Mouse (Mus musculus) erythroblast, adult 5-6 weeks (primary cell): ENCODE data around the gene Copa. TPM values are rescaled to one million over a fixed set of nuclear protein-coding genes. Genes with fewer than 3 reads are reported as not detected.

Experiments used
- ATAC-seq: replicated peaks from 2 replicates; pipeline ENCODE4 v1.8.0; 2016; ENCODE audit warnings: moderate number of reproducible peaks, mild to moderate bottlenecking, moderate TSS enrichment, inconsistent platforms; ENCODE audit not compliant: poor library complexity, low FRiP score, severe bottlenecking
- total RNA-seq, 2 experiments: library from RNA; stranded (forward) in 1 of 2; stranded (reverse) in 1 of 2; fragments of 150-400 nt in 1 of 2; fragments of 200-764, 138-1000 nt in 1 of 2; gene quantifications; 2 replicates each; pipeline versions ENCODE4 v1.2.3 to v1.2.4; 2015 to 2017; ENCODE audit warnings: low replicate concordance in 2 of 2

Copa gene
- total RNA-seq, 2 experiments from 2014 or later, result 43.5 to 67.1 TPM

- ATAC-seq, result no peak
Measured at GRCm38 (mm10) chr1:172077981-172078380, 4.3 kb upstream of the Copa start.

- peak; percentile 76 for ATAC-seq
Measured at GRCm38 (mm10) chr1:172082899-172083445, 643 bp downstream of the Copa start.

- ATAC-seq, result no peak
Measured at GRCm38 (mm10) chr1:172093522-172093921, 11.2 kb downstream of the Copa start.

- ATAC-seq, result no peak
Measured at GRCm38 (mm10) chr1:172094295-172094694, 12.0 kb downstream of the Copa start.

GRCm38 (mm10) chr1:172095202-172095601 is 12.9 kb downstream of the Copa start:
- no peak for ATAC-seq

- ATAC-seq, result no peak
Measured at GRCm38 (mm10) chr1:172099325-172100033, 17.1 kb downstream of the Copa start.

- ATAC-seq, result no peak
Measured at GRCm38 (mm10) chr1:172103619-172104018, 21.3 kb downstream of the Copa start.

GRCm38 (mm10) chr1:172105101-172105500 is 22.8 kb downstream of the Copa start:
- ATAC-seq, result no peak

GRCm38 (mm10) chr1:172107777-172108477 is 25.6 kb downstream of the Copa start:
- no peak for ATAC-seq

- ATAC-seq, result no peak
Measured at GRCm38 (mm10) chr1:172116948-172117347, 34.6 kb downstream of the Copa start.

- no peak for ATAC-seq
Measured at GRCm38 (mm10) chr1:172119100-172119499, 36.8 kb downstream of the Copa start.

GRCm38 (mm10) chr1:172119720-172120119 is 37.4 kb downstream of the Copa start:
- peak; percentile 79 for ATAC-seq

GRCm38 (mm10) chr1:172122671-172123070 is 40.3 kb downstream of the Copa start:
- no peak for ATAC-seq

GRCm38 (mm10) chr1:172124572-172124971 is 42.2 kb downstream of the Copa start:
- no peak for ATAC-seq

GRCm38 (mm10) chr1:172126376-172127347 is 44.3 kb downstream of the Copa start, which contains the start of gene Pex19:
TSS of gene Pex19 (plus strand) at chr1:172126755.
- ATAC-seq, result peak; percentile 95

- ATAC-seq, result 0 out of 2 replicates have a peak, but pooled peaks have one; percentile 15
Measured at GRCm38 (mm10) chr1:172127487-172127886, 45.2 kb downstream of the Copa start.

- no peak for ATAC-seq
Measured at GRCm38 (mm10) chr1:172128563-172128962, 46.2 kb downstream of the Copa start.

- no peak for ATAC-seq
Measured at GRCm38 (mm10) chr1:172129108-172129507, 46.8 kb downstream of the Copa start.

- no peak for ATAC-seq
Measured at GRCm38 (mm10) chr1:172129780-172130179, 47.5 kb downstream of the Copa start.

- ATAC-seq, result no peak
Measured at GRCm38 (mm10) chr1:172132319-172132718, 50.0 kb downstream of the Copa start.
